Mouse (Mus musculus): ENCODE data around the gene Prr3. TPM values are rescaled to one million over a fixed set of nuclear protein-coding genes. Genes with fewer than 3 reads are reported as not detected.

Gene Prr3
- total and polyA plus RNA-seq, 3 experiments = 4.0 to 32.0 (median 5.5) TPM

DNA sequence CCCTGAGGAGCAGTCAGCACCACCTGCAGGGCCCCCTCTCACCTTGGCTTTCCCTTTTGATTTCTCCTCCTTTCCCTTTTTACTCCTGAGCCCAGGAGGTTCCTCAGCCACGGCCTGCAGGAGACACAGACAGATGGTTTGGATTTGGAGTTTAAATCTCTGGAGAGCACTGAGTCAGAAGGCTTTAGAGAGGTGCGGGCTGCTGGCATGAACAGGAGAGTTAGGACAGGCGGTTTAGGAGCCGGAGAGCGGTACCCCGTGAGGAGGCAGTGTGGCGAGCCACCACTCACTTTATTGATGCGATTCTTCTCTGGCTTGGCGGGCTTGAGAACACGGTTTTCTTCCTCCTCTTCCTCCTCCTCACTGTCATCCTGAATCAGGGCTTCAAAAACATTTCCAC lies 16.8 kb downstream of the Prr3 start:
- in situ Hi-C loops (cut with MboI; ENCODE audit: low pct_ligation_motif_present, low pct_unique_long_range_greater_than_20kb, low sequenced_read_pairs) (no loop called here), dilution Hi-C loops (cut with MboI; ENCODE audit: extremely low pct_ligation_motif_present, extremely low pct_unique_long_range_greater_than_20kb, low sequenced_read_pairs) (no loop called here)
- Histone ChIP-seq H3K9me3 (replicated peaks; ENCODE audit: low read length) (no peaks in the 10 kb centered on the region), H3K4me1 (ENCODE audit: control insufficient read depth in 1 of 2, insufficient read depth in 2 of 2) (peaks cover 2 to 15% of the 10 kb centered on the region in 2 experiments; a peak in 3 of 4 replicates), H3K79me2 (replicated peaks; ENCODE audit: control insufficient read depth, extremely low read depth, insufficient read depth, poor library complexity, severe bottlenecking) (peaks cover 28% of the 10 kb centered on the region), H3K27ac (ENCODE audit: insufficient read depth, low read depth) (no peak overlapping the region), H3K4me2 (ENCODE audit: insufficient read depth, low read depth, poor library complexity, severe bottlenecking) (no peak overlapping the region), H3K9ac (ENCODE audit: insufficient read depth, low read depth) (no peak overlapping the region), H3K4me3 (replicated peaks in 1 of 3; ENCODE audit: low read depth in 2 of 3, low read length in 2 of 3, poor library complexity in 1 of 3) (no peak overlapping the region), H3K36me3 (replicated peaks in 1 of 2; ENCODE audit: control insufficient read depth in 1 of 2, insufficient read depth in 1 of 2, low read length in 1 of 2) (peaks cover 64 to 93% of the 10 kb centered on the region in 2 experiments), H3K27me3 (replicated peaks) (no peaks in the 10 kb centered on the region)
- no peak for DNase-seq (ENCODE audit: extremely low read depth)
- no peak for TF ChIP-seq BHLHE40 (IDR thresholded peaks at IDR 0.05; ENCODE audit: low read depth, low read length)
- TF ChIP-seq PAX5 (IDR thresholded peaks at IDR 0.05; ENCODE audit: low read length) = no peak
- no peak for TF ChIP-seq MAFK (IDR thresholded peaks at IDR 0.05; ENCODE audit: insufficient replicate concordance, low read length)
- TF ChIP-seq ZC3H11A (IDR thresholded peaks at IDR 0.05; ENCODE audit: low read depth, low read length) = no peak
- TF ChIP-seq JUND (conservative IDR thresholded peaks at IDR 0.05; ENCODE audit: low read depth, low read length) = no peak
- no peak for TF ChIP-seq MAX (IDR thresholded peaks at IDR 0.05; ENCODE audit: low read length)
- TF ChIP-seq KAT2A (IDR thresholded peaks at IDR 0.05; ENCODE audit: insufficient replicate concordance, low read length) = no peak
- no peak for TF ChIP-seq GABPA (IDR thresholded peaks at IDR 0.05; ENCODE audit: insufficient replicate concordance, low read depth, low read length)
- TF ChIP-seq EP300 (IDR thresholded peaks at IDR 0.05; ENCODE audit: low read length) = no peak

DNA sequence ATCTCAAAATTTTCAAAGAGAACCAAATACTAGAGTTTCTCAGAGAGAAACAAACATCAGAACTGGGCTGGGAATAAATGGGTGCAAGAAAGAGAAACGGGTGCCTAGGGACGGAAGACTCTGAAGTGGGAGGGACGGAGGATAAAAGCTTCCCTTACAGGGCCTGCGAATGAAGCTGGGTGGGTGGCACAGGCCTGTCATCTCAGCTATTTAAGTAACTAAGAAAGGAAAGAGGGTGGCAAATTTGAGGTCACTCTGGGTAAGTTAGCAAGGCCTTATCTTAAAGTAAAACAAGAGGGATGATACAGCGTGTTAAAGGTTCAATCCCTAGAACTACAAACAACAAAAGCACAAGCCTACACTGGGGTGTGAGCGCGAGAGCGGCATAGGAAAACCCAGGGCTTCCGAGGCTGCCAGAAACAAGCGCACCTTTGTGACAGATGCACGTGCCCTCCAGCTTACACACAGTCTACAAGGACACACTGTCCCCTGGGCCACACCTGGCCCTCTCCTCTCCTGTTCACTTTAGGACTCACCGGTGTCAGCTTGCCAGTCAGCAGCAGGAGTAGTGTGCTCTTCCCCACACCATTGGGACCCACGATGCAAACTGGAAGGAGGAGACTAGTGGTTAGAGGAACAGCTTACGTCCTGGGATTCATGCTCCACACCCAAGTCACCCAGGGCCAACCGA lies 21.4 kb downstream of the Prr3 start:
- H3K36me3 ChIP-seq (replicated peaks in 1 of 2; ENCODE audit: control insufficient read depth in 1 of 2, insufficient read depth in 1 of 2, low read length in 1 of 2) = peaks cover 76 to 89% of the 10 kb centered on the region in 2 experiments
- H3K79me2 ChIP-seq (replicated peaks; ENCODE audit: control insufficient read depth, extremely low read depth, insufficient read depth, poor library complexity, severe bottlenecking) = no peaks in the 10 kb centered on the region
- dilution Hi-C loops (cut with MboI; ENCODE audit: extremely low pct_ligation_motif_present, extremely low pct_unique_long_range_greater_than_20kb, low sequenced_read_pairs) (no loop called here), in situ Hi-C loops (cut with MboI; ENCODE audit: low pct_ligation_motif_present, low pct_unique_long_range_greater_than_20kb, low sequenced_read_pairs) (no loop called here)
- no peak overlapping the region for H3K9ac ChIP-seq (ENCODE audit: insufficient read depth, low read depth)
- no peaks in the 10 kb centered on the region for H3K4me1 ChIP-seq (ENCODE audit: control insufficient read depth in 1 of 2, insufficient read depth in 2 of 2)
- DNase-seq (ENCODE audit: extremely low read depth) = no peak
- H3K9me3 ChIP-seq (replicated peaks; ENCODE audit: low read length) = no peaks in the 10 kb centered on the region
- TF ChIP-seq CHD1 (IDR thresholded peaks at IDR 0.05; ENCODE audit: low read depth, low read length) (no peak), ZC3H11A (IDR thresholded peaks at IDR 0.05; ENCODE audit: low read depth, low read length) (no peak), IRF4 (IDR thresholded peaks at IDR 0.05; ENCODE audit: low read depth, low read length) (no peak), MAZ (IDR thresholded peaks at IDR 0.05; ENCODE audit: low read depth, low read length) (no peak), ZMIZ1 (IDR thresholded peaks at IDR 0.05; ENCODE audit: low read depth, low read length) (no peak), GABPA (IDR thresholded peaks at IDR 0.05; ENCODE audit: insufficient replicate concordance, low read depth, low read length) (no peak), POLR2A (IDR thresholded peaks at IDR 0.05; ENCODE audit: low read depth, low read length) (0 out of 2 replicates have a peak, but pooled peaks have one; percentile 9)
- no peak overlapping the region for H3K27ac ChIP-seq (ENCODE audit: insufficient read depth, low read depth)
- H3K4me2 ChIP-seq (ENCODE audit: insufficient read depth, low read depth, poor library complexity, severe bottlenecking) = no peak overlapping the region
- H3K27me3 ChIP-seq (replicated peaks) = no peaks in the 10 kb centered on the region
- no peak overlapping the region for H3K4me3 ChIP-seq (replicated peaks in 1 of 3; ENCODE audit: low read depth in 2 of 3, low read length in 2 of 3, poor library complexity in 1 of 3)

Data from CH12.LX (cell line).